Mouse (Mus musculus) kidney, postnatal 10 days (tissue): Measurements from ENCODE around the gene Rgsl1.
"Not testable (repeated sequence)": the region's sequence is repeated elsewhere in the genome, so short reads cannot be mapped to it uniquely, and the experiment has no call there.

Source experiments
- DNase-seq: peaks from one replicate; pipeline ENCODE4 v3.0.0; 2021; ENCODE audit warnings: mixed read lengths

The Rgsl1 gene

DNA sequence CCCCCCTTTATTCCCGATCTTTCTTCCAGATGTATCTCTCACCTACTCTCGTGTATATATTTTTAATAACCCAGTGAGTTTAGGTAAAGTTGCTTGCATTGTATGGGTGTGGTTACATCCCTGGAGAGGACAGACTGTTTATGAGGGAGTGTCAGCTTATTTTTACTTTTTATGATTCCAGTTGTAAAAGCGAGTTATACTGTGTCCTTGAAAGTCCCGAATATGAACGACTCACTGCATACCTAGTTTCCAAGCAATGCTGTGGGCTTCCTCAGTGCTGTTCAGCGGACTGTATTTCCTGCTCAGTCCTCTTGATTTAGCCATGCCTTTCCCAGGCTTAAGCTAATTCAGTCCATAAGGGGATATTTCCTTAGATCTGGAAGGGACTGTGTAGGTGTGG lies 68.8 kb downstream of the Rgsl1 start:
- DNase-seq, result no peak

DNA sequence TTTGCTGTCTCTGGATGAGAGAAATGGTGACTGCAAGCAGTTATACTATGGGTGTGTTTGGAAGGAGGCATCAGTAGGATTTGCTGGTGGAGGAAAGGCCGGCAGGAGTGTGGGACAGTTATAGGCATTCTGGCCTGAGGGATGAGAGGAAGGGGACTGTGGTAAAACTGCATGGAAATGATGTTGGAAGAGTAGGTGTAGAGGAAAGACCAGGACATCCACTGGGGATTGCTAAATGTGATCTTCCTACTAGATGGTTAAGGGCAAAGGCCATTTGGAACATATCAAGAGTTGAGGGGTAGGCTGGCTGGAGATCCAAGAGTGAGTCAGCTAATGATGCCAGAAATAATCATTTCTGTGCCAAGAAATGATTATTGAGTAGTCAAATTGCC lies 73.2 kb downstream of the Rgsl1 start:
- DNase-seq, result no peak

DNA sequence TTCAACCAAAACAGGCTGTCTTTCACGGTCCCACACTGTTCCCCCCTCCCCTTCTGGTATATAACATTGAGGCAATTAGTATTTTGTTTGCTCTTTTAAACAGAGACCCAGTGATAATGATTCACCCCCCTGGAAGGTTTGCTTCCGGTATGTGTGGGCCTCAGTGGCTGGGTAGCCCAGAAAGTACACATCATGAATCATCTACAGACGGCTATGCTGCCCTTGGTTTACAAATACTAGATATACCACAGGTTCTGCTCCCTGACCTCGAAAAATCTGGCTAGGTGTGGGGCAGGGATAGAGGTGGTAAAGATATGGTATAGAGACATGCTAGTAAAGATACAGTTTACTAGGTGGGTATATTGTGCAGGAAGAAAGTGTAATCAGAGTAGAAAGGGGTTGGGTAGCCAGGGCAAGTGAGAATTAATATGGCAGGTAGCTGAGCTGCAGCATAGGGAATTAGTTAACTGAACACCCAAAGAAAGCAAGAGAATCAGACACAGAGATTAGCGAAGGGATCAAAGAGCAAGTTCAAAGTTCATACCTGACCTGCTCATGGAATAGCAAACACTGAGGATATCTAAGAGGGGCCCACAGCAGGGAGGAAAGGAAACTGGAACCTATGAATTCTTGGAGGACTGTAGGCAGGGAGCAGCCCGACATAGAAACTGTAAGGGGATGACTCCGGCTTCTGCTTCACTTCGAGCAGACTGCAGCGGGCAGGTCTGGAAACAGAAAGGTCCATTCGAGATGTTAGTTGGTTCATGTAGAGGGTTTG lies 73.8 kb downstream of the Rgsl1 start:
- no peak for DNase-seq

DNA sequence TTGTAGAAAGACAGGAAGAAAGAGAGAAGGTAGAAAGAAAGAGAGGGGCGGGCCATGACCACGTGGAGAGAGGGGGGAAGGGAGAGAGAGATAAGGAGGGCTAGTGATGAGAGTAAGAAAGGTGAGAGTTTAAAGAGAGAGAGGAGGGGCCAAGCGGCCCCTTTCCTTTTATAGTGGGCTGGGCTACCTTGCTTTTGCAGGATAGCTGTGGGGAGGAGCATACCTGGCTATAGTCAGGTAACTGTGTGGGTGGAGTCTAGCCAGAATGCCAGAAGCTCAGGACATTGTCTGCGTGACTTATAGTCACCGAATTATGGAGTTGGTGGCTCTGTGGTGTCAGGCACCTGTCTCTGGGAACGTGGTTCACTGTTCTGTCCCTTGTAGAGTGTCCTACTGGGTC lies 74.4 kb downstream of the Rgsl1 start:
- not testable (repeated sequence) for DNase-seq

DNA sequence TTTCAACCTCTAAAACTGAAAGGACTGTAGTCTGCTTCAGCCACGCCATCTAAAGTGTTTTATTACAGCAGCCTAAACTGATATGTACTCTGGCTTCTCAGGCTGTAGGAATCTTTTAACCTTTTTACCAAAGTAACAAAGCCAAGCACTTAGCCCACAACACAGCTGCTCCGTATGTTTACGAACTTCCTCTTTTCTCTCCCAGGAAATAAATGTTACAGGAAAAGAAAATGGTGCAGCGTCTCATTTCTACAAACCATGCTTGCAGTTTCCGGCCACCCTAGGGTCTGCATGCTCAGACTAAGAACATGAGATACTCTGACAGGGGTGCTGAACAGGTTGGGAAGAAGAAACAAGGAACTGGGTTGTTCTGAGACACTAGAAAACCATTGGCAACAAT lies 75.5 kb downstream of the Rgsl1 start:
- DNase-seq, result no peak

DNA sequence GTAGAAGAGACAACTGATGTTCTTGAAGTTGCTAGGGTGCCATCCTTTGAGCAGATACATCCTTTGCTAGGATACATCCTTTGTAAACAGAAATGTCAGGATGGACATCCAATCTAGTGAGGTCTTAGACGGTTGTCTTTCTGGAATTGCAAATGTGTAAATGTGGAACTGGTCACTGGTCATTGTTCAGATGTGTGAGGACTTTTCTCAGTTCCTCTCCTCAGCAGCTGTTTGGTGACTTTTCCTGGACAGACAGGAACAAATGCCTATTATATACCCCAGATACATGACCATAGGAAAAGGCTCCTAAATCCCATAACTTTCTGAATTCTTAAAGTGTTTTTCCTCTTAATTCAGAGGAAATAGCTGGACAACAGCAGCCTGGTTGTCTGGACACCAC lies 76.7 kb downstream of the Rgsl1 start:
- no peak for DNase-seq

DNA sequence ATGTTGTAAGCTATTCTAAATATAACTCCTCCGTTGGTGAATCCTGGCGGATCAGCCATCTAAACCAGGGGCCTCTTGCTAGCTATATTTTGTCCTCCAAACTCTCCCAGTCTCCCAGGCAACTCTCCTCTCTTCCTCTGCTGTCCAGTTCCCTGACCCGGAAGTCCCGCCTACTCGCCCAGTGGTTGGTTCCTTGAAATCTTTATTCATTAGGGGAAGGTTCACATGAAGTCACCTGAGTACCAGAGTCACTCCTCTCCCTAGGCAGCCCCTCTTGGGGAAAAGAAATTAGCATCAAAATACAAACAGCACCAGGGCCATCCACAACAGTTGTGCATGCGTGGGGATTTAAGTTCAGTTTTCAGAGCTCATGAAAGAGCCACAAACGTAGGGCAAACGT lies 77.6 kb downstream of the Rgsl1 start:
- DNase-seq, result no peak

DNA sequence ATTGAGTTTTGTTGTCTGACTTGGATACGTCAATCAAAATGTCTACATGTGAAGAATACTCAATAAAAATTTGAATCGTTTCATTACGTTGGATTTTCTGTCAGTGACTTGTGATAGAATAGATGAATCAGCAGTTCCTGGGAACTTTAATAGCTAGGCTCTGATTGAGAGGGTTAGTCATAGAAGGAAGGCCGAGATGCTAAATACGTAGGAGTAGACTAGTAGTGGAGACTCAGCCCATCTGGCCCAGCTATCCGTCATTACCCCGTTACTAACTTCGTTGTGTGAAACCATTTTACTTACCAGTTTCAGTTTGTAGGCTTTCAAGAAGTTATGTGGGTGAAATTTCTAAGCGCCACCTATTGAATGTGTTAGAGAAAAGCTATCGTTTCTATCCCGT lies 79.8 kb downstream of the Rgsl1 start:
- no peak for DNase-seq

DNA sequence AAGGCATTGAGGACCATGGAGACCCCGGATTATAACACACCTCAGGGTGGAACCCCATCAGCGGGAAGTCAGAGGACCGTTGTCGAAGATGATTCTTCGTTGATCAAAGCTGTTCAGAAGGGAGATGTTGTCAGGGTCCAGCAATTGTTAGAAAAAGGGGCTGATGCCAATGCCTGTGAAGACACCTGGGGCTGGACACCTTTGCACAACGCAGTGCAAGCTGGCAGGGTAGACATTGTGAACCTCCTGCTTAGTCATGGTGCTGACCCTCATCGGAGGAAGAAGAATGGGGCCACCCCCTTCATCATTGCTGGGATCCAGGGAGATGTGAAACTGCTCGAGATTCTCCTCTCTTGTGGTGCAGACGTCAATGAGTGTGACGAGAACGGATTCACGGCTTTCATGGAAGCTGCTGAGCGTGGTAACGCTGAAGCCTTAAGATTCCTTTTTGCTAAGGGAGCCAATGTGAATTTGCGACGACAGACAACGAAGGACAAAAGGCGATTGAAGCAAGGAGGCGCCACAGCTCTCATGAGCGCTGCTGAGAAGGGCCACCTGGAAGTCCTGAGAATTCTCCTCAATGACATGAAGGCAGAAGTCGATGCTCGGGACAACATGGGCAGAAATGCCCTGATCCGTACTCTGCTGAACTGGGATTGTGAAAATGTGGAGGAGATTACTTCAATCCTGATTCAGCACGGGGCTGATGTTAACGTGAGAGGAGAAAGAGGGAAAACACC lies 90.0 kb downstream of the Rgsl1 start:
- no peak for DNase-seq

DNA sequence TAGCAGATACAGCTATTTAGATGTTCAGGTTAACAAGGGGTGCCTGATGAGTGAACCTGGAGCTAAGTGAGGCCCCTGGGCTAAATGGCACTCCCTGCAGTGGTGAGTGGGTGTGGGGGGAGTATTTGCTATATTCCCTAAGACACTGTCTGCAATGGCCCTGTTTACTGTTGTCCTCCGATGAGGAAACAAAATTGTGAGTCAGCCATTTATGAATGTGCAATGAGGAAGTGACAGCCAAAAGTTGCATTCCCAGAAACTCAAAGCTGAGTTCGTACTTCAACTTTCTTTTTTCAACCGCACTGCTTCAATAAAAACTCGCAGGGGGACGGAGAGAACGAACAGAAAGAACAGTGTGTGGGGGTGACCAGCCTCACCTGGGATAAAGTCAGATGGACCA lies 91.4 kb downstream of the Rgsl1 start:
- no peak for DNase-seq

DNA sequence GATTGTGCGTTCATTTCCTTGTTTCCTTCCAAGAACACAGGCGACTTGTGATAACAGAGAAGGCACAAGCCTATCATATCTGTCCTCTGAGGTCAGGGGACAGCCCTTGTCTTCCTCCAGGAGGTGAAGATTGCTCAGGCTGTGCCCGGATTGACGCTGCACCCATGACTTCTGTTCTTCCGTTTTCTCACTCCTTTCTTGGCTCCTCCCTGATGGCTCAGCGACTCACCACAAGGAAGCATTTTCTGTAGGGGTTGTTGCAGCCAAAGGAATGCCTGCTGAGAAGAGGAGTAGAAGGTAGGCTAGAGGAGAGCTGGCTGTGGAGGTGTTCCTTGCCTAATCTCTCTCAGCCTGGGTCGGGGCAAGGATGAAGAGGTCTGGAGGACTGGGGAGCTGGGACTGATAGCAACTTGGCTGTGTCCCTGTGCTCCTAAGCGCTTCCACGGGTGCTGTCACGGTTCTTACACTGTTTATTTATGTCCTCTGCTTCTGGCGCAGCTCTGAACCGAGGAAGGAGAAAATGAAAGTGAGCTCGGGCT lies 92.1 kb downstream of the Rgsl1 start:
- DNase-seq, result peak; percentile 57

DNA sequence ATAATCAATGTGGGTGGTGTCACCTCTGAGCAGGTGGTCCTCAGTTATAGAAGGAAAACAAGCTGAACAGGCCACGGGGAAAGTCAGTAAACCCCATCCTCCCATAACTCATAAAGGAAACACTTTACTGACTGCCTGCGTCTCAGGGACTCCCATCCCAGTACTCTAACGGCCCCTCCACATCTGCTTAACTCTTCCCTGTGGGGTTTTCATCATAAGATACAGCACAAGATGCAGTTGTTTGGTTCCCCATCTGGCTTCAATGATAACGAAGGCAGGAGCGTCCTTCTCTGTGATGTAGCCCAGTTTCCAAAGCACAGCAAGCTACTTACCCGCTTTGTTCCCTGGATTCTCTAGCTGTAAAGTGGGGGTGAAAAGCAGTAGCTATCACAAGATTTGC lies 93.9 kb downstream of the Rgsl1 start:
- no peak for DNase-seq

DNA sequence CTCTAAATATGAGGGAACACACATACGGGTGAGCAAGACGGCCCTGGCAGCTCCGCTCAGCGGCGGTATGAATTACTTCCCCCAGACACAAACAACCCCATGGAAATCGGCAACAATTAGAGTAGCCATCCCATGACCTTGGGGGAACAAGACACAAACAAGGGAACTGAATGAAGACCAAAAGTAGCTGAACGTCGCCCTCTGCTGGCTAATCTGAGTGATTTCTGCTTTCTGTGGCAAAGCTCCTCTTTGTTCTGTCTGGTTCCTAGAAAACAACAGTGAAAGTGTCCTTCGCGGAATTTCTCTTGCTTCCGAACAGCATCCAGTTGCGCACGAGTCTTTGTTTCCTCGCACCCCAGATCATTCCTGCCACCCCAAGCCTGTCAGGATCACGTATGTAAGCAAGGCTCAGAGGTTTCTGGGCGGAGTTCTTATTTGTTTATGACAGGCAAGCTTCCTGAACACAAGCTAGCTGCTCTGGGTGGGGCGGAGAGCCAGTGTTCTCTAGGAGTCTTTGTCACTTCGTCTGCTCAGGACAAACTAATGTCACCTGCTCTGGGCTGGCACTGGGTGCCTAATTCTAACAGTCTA lies 94.6 kb downstream of the Rgsl1 start, which contains the start of gene Rnasel:
Gene Rnasel, plus strand, starts transcription at position 216 of the 591 bp plus-strand sequence.
- DNase-seq, result peak; percentile 82

DNA sequence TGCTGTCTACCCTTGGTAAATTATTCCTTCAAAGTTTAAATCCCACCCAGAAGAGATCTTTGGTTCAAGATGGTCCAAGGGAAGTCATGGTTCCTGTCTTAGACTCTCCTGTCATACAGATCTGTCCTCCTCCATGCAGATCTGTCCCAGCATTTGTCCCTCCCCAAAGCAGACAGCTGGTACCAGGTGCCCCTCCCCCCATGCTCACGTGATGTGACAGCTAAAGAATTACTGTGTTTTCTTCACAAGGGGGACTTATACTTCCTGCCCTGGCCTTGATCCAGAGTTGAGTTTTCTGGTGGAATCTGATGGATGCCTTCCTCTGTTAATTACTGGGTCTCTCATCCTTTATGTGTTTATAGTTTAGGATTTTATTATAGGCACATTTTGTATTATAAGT lies 95.4 kb downstream of the Rgsl1 start:
- peak; percentile 87 for DNase-seq

DNA sequence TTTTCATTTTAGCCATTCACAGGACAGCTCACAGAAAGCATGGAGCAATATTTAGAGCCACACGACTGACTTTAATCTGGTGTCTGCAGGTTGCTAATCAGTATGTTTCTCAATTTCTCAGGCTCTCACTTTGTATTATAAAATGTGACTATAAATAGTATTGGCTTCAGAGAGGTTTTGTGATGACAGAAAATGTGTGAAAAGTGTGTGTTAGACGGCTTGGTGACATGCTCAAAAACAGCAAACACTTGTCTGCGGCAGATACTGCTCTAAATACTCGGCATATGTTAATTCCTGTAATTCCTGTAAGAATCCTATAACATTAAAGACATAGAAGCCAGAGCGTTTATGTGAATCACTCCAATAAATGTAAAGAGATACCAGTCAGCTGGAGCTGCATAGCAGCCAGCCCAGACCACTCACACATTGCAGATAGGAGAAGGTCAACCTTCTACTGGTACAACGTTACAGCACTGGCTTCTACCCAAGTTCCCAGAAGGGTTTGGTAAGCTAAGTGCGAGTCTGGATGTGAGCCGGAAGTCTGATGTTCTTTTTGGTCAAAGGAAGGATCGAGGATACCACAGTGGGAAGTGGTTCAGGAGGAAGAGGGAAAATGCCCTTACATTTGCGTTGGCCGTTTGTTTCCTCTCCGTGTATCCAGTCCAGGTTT lies 95.9 kb downstream of the Rgsl1 start:
- no peak for DNase-seq

DNA sequence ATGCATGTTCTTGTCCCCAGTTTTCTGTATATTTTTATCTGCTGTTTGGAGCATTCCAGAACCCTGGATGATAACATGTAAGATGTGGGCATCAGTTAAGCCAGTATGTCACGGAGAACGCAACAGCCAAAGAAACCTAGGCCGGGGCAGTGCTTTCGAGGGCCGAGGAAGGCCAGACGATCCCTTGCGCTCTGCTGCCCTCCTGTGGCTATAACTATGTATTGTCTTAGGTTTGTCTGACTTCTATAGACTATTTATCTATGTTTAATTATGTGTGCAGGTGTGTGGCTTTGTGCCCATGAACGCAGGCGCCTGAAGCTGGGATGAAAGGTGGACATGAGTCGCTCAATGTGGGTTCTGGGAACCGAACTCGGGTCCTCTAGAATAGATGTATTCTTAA lies 97.2 kb downstream of the Rgsl1 start:
- peak; percentile 88 for DNase-seq

DNA sequence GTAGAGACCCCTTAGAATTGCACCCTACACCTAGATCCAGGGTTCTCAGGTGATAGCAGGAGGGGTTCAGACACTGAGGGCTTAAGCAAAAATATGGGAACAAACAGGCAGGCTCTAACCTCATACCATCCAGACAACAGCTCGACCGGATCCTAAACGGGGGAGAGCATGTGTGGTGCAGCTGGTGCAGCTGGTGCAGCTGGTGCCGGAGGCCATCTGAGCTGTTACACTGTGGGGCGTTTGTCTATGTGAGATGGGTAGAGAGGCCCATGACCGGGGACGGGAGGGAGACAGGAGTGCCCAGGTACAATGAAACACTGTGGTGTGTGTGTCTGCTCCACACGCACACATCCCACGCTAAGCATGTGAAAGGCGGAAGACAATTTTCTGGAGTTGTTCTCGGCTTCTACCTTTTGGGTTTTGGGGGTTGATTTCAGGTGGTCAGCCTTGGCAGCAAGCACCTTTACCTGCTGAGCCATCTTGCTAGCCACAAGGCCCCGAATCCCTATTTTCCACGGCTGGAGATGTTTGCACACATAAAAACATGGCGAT lies 97.7 kb downstream of the Rgsl1 start:
- no peak for DNase-seq

DNA sequence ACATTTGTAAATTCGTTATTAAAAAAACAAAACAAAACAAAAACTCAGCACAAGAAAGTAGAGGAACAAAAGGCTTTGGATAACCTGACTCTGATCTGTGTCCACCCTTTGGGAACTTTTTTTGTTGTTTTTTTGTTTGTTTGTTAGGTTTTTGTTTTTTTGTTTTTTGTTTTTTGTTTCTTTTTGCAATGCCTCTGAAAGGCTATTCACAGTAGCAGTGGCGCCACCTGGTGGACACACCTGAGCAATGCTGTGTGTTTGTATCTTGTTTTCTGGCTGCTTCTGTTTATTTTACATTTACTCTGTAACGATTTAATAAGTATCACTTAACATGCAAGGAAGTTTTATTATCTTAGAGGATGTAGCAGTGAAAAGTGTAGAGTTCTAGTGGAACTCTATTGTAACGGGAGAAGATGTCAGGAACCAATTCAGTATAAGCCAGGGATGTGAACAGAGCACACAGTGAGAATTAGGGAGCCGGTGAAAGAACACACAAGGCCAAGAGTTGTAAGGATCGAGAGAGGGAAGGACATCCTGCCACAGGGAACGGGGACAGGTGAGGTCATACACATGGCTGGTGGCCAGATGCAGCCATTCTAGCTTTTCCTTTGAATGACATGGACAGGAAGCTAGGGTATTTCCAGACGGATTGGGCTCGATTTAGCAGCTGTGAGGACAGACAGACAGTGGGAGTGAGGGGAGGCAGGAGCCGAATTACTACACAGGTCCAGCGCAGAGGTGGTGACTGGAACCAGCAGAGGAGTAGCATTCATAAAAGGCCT lies 101.4 kb downstream of the Rgsl1 start:
- peak; percentile 93 for DNase-seq

DNA sequence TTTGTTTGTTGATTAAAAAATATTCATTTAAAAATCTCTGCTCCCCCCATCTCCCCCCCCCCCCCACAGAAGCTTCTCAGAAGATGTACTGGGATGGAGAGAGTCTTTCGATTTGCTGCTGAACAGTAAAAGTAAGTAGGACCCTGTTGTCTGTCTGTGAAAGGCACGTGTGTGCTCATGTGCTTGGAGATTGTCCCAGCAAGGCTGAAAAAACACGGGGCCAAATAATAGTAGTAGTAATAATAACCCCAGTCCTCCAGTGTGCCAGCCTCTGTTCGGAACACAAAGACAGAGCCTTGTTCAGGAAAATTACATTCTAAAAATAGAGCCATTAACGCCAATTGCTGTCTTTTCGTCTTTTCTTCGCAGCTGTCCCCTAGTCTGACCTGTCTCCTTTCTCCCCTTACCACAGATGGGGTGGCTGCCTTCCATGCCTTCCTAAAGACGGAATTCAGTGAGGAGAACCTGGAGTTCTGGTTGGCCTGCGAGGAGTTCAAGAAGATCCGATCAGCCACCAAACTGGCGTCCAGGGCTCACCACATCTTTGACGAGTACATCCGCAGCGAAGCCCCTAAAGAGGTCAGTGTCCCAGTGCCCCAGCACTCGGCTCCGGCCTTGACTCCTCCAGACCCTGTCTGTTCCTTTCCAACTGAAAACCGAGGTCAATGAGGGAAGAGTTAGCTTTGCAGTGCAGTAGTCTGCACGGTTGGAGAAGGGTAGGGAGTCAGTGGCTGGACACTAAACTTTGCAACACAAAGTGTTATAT lies 102.2 kb downstream of the Rgsl1 start:
- peak; percentile 24 for DNase-seq

DNA sequence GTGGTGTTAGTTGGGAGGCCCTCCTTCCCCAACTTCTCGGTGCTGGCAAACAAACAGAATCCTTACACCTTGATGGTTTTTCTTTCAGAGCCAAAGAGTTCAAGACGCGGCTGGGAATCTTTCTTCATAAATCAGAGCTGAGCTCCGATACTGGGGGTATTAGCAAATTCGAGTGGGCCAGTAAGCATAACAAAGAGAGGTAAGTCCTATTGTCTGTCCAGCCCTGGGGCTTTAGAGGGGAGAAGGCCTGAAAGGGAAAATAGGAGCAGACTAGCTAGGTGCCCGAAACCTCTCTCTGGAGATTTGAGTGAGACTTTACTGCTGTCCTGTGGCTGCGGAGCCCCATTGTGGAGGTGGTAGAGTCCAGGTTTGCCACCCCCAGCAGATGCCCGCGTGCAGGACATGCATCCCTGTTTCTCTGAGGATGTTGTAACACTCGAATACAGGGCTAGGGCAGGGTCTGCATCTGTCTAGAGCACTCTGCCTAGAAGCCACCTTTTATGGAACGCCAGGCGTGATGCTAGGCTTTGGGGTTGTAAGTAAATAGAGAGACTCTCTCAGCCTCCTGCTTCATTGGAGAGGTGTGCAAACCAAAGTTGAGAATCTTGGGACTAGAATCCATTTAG lies 103.1 kb downstream of the Rgsl1 start:
- peak; percentile 10 for DNase-seq

DNA sequence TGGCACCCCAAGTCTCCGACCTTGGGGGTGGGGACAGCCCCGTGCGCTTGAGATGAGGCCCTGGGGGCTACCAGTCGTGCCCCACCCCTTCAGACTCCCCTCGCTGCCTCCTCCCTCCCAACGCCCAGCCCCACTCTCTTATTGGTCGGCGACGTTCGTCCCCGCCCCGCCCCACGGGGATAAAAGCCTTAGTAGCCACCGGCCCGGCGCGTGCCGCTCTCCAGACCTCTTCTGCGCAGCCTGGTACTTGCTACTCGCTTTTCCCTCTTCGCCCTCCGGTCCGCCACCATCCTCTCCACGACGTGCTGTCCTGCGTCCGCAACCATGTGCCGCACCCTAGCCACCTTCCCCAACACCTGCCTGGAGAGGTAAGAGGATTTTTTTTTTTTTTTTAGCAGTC lies 103.8 kb downstream of the Rgsl1 start, which contains the start of gene Rgs16:
Gene Rgs16, plus strand, starts transcription at position 205 of the 400 bp plus-strand sequence.
- peak; percentile 92 for DNase-seq
